Mouse (Mus musculus): ENCODE results near the gene Esyt1. TPM values are rescaled to one million over a fixed set of nuclear protein-coding genes. Genes with fewer than 3 reads are reported as not detected.

Gene Esyt1
- polyA plus RNA-seq, 1 experiment from 2014 or later, result 25.0 TPM

GRCm38 (mm10) chr10:128536266-128536940 lies 10.7 kb upstream of the Esyt1 start:
- peak overlapping the region; percentile 45; the same call in 1 of the 2 replicates for H3K9ac ChIP-seq
- 14% methylated on average over 18 of the region's 18 CpGs for WGBS
- H3K27me3 ChIP-seq (replicated peaks), result no peaks in the 10 kb centered on the region
- peaks cover 4% of the 10 kb centered on the region; the same call in 1 of the 2 replicates for H3K4me1 ChIP-seq (replicated peaks)
- H3K4me3 ChIP-seq, result peak overlapping the region; percentile 24
- 0 out of 2 replicates have a peak, but pooled peaks cover 4% of the 10 kb centered on the region for H3K36me3 ChIP-seq
- ATAC-seq (ENCODE audit: insufficient number of reproducible peaks, low FRiP score), result peak; percentile 93
- H3K4me2 ChIP-seq, result peak overlapping the region; percentile 56
- H3K27ac ChIP-seq (ENCODE audit: poor library complexity, severe bottlenecking), result peak overlapping the region; percentile 38; the same call in 1 of the 2 replicates
- no peaks in the 10 kb centered on the region for H3K9me3 ChIP-seq (replicated peaks)

GRCm38 (mm10) chr10:128535624-128536265 lies 10.1 kb upstream of the Esyt1 start:
- no peaks in the 10 kb centered on the region for H3K27me3 ChIP-seq (replicated peaks)
- H3K4me2 ChIP-seq, result peak overlapping the region; percentile 56
- H3K36me3 ChIP-seq, result no peaks in the 10 kb centered on the region
- ATAC-seq (ENCODE audit: insufficient number of reproducible peaks, low FRiP score), result 0 out of 2 replicates have a peak, but pooled peaks have one; percentile 5
- H3K4me1 ChIP-seq (replicated peaks), result peaks cover 4% of the 10 kb centered on the region; the same call in 1 of the 2 replicates
- H3K27ac ChIP-seq (ENCODE audit: poor library complexity, severe bottlenecking), result no peak overlapping the region
- peak overlapping the region; percentile 40; the same call in 1 of the 2 replicates for H3K9ac ChIP-seq
- peak overlapping the region; percentile 24; the same call in 1 of the 2 replicates for H3K4me3 ChIP-seq
- H3K9me3 ChIP-seq (replicated peaks), result no peaks in the 10 kb centered on the region
- WGBS, result 74% methylated on average over 4 of the region's 4 CpGs

- no peak overlapping the region for H3K4me3 ChIP-seq
- peaks cover 4% of the 10 kb centered on the region; the same call in 1 of the 2 replicates for H3K4me1 ChIP-seq (replicated peaks)
- H3K9ac ChIP-seq, result no peak overlapping the region
- no peak overlapping the region for H3K4me2 ChIP-seq
- H3K9me3 ChIP-seq (replicated peaks), result no peaks in the 10 kb centered on the region
- ATAC-seq (ENCODE audit: insufficient number of reproducible peaks, low FRiP score), result no peak
- WGBS, result 76% methylated on average over 2 of the region's 2 CpGs
- H3K27me3 ChIP-seq (replicated peaks), result no peaks in the 10 kb centered on the region
- no peak overlapping the region for H3K27ac ChIP-seq (ENCODE audit: poor library complexity, severe bottlenecking)
- H3K36me3 ChIP-seq, result no peaks in the 10 kb centered on the region
Measured at GRCm38 (mm10) chr10:128535206-128535605, 9.5 kb upstream of the Esyt1 start.

GRCm38 (mm10) chr10:128526366-128527356 lies 990 bp upstream of the Esyt1 start:
- 26% methylated on average over 28 of the region's 28 CpGs for WGBS
- Histone ChIP-seq H3K36me3 (peaks cover 6% of the 10 kb centered on the region; the same call in 1 of the 2 replicates), H3K27ac (ENCODE audit: poor library complexity, severe bottlenecking) (peak overlapping the region; percentile 36), H3K4me3 (peak overlapping the region; percentile 68), H3K27me3 (replicated peaks) (no peaks in the 10 kb centered on the region), H3K4me2 (peak overlapping the region; percentile 88), H3K9ac (peak overlapping the region; percentile 47), H3K4me1 (replicated peaks) (peaks cover 9% of the 10 kb centered on the region), H3K9me3 (replicated peaks) (no peaks in the 10 kb centered on the region)
- no peak for ATAC-seq (ENCODE audit: insufficient number of reproducible peaks, low FRiP score)

GRCm38 (mm10) chr10:128524732-128525662 lies 674 bp downstream of the Esyt1 start:
- peak overlapping the region; percentile 81 for H3K9ac ChIP-seq
- peak overlapping the region; percentile 65 for H3K27ac ChIP-seq (ENCODE audit: poor library complexity, severe bottlenecking)
- H3K4me3 ChIP-seq, result peak overlapping the region; percentile 68
- peaks cover 22% of the 10 kb centered on the region for H3K36me3 ChIP-seq
- H3K4me2 ChIP-seq, result peak overlapping the region; percentile 88
- H3K27me3 ChIP-seq (replicated peaks), result no peaks in the 10 kb centered on the region
- ATAC-seq (ENCODE audit: insufficient number of reproducible peaks, low FRiP score), result peak; percentile 18
- H3K4me1 ChIP-seq (replicated peaks), result peaks cover 9% of the 10 kb centered on the region
- H3K9me3 ChIP-seq (replicated peaks), result no peaks in the 10 kb centered on the region
- under 1% methylated on average over 58 of the region's 58 CpGs for WGBS

- H3K36me3 ChIP-seq, result peaks cover 29% of the 10 kb centered on the region
- 14% methylated on average over 11 of the region's 11 CpGs for WGBS
- H3K4me3 ChIP-seq, result peak overlapping the region; percentile 68
- H3K9me3 ChIP-seq (replicated peaks), result no peaks in the 10 kb centered on the region
- peaks cover 9% of the 10 kb centered on the region for H3K4me1 ChIP-seq (replicated peaks)
- H3K9ac ChIP-seq, result peak overlapping the region; percentile 81
- no peaks in the 10 kb centered on the region for H3K27me3 ChIP-seq (replicated peaks)
- H3K4me2 ChIP-seq, result peak overlapping the region; percentile 88
- 0 out of 2 replicates have a peak overlapping the region, but pooled peaks have one; percentile 65 for H3K27ac ChIP-seq (ENCODE audit: poor library complexity, severe bottlenecking)
- ATAC-seq (ENCODE audit: insufficient number of reproducible peaks, low FRiP score), result no peak
Measured at GRCm38 (mm10) chr10:128524111-128524731, 1.4 kb downstream of the Esyt1 start.

- H3K9me3 ChIP-seq (replicated peaks), result no peaks in the 10 kb centered on the region
- H3K4me2 ChIP-seq, result no peak overlapping the region
- ATAC-seq (ENCODE audit: insufficient number of reproducible peaks, low FRiP score), result no peak
- H3K4me1 ChIP-seq (replicated peaks), result peaks cover 9% of the 10 kb centered on the region
- peaks cover 45% of the 10 kb centered on the region for H3K36me3 ChIP-seq
- peaks cover 7% of the 10 kb centered on the region for H3K27me3 ChIP-seq (replicated peaks)
- H3K4me3 ChIP-seq, result no peak overlapping the region
- no peak overlapping the region for H3K9ac ChIP-seq
- WGBS, result 77% methylated on average over 6 of the region's 6 CpGs
- no peak overlapping the region for H3K27ac ChIP-seq (ENCODE audit: poor library complexity, severe bottlenecking)
Measured at GRCm38 (mm10) chr10:128522351-128522750, 3.3 kb downstream of the Esyt1 start.

GRCm38 (mm10) chr10:128520591-128520990 lies 5.1 kb downstream of the Esyt1 start:
- Histone ChIP-seq H3K9ac (no peak overlapping the region), H3K4me1 (replicated peaks) (peaks cover 9% of the 10 kb centered on the region), H3K36me3 (peaks cover 63% of the 10 kb centered on the region), H3K9me3 (replicated peaks) (no peaks in the 10 kb centered on the region), H3K27me3 (replicated peaks) (peaks cover 21% of the 10 kb centered on the region), H3K4me2 (no peak overlapping the region), H3K4me3 (no peak overlapping the region), H3K27ac (ENCODE audit: poor library complexity, severe bottlenecking) (no peak overlapping the region)
- ATAC-seq (ENCODE audit: insufficient number of reproducible peaks, low FRiP score), result no peak
- WGBS, result 87% methylated on average over 16 of the region's 16 CpGs

- peaks cover 75% of the 10 kb centered on the region for H3K36me3 ChIP-seq
- H3K9me3 ChIP-seq (replicated peaks), result no peaks in the 10 kb centered on the region
- ATAC-seq (ENCODE audit: insufficient number of reproducible peaks, low FRiP score), result no peak
- H3K9ac ChIP-seq, result no peak overlapping the region
- H3K4me3 ChIP-seq, result no peak overlapping the region
- H3K4me1 ChIP-seq (replicated peaks), result peaks cover 1% of the 10 kb centered on the region; the same call in 1 of the 2 replicates
- H3K4me2 ChIP-seq, result no peak overlapping the region
- peaks cover 21% of the 10 kb centered on the region for H3K27me3 ChIP-seq (replicated peaks)
- WGBS, result 69% methylated on average over 7 of the region's 7 CpGs
- no peak overlapping the region for H3K27ac ChIP-seq (ENCODE audit: poor library complexity, severe bottlenecking)
Measured at GRCm38 (mm10) chr10:128518833-128519232, 6.8 kb downstream of the Esyt1 start.
